Mouse (Mus musculus): ENCODE measurements at regions not wholly inside any gene's neighbourhood (a gene's known extent, or its start where the extent isn't known, plus 50 kb on each side); places are given as distances from the start of the nearest gene placed in this dataset.

DNA sequence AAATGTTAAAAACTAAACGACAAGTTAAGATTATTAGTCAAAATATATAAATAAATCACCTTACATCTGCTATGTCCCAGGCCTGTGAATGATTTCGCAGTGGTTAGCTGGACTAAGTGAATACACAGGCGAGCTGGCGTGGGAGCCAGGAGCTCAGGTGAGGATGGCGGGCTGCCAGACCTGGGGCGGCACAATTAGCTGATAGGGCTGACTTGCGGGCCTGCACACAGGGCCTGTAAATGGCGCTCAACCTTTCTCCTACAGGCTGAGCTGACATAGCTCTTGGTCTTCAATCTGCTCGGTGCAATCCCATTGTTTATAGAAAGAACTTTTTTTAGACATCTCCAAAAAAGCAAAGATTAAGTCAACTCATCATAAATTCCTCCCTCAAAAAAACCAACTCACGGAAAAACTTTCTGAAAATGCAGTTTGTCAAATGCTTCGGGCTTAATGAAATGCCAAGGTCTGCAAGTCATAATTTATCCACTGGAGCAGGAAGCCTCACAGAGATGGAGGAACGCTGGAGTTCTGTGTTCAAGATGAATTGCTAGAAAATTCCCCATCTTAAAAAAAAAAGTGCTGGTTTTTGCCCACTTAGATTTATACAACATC is 312.7 kb upstream of the Nfe2l3 start:
- TF ChIP-seq POLR2A (IDR thresholded peaks at IDR 0.05; ENCODE audit: control insufficient read depth, low read depth, low read length) (no peak), CTCF (IDR thresholded peaks at IDR 0.05; ENCODE audit: control insufficient read depth, insufficient read depth, insufficient replicate concordance, low read depth, low read length) (no peak)
